Mouse (Mus musculus): ENCODE results near the gene Entpd7.

Gene Entpd7

GRCm38 (mm10) chr19:43689419-43690246 lies at the start of gene Entpd7:
Entpd7 (plus strand) TSS chr19:43689672.
- peak; percentile 96 for DNase-seq

GRCm38 (mm10) chr19:43641833-43642232 lies 47.6 kb upstream of the Entpd7 start:
- DNase-seq: no peak

GRCm38 (mm10) chr19:43642843-43643242 lies 46.6 kb upstream of the Entpd7 start:
- no peak for DNase-seq

GRCm38 (mm10) chr19:43645508-43645907 lies 44.0 kb upstream of the Entpd7 start:
- DNase-seq: no peak

GRCm38 (mm10) chr19:43646852-43647251 lies 42.6 kb upstream of the Entpd7 start:
- no peak for DNase-seq

GRCm38 (mm10) chr19:43647261-43647660 lies 42.2 kb upstream of the Entpd7 start:
- DNase-seq: no peak

- no peak for DNase-seq
Observed at GRCm38 (mm10) chr19:43648343-43648742, 41.1 kb upstream of the Entpd7 start.

GRCm38 (mm10) chr19:43651241-43651785 lies 38.2 kb upstream of the Entpd7 start:
- no peak for DNase-seq

GRCm38 (mm10) chr19:43655735-43656492 lies 33.6 kb upstream of the Entpd7 start:
- peak; percentile 86 for DNase-seq

- no peak for DNase-seq
Observed at GRCm38 (mm10) chr19:43659632-43660031, 29.8 kb upstream of the Entpd7 start.

GRCm38 (mm10) chr19:43660774-43661173 lies 28.7 kb upstream of the Entpd7 start:
- no peak for DNase-seq

GRCm38 (mm10) chr19:43662176-43662967 lies 27.1 kb upstream of the Entpd7 start:
- DNase-seq: peak; percentile 20

GRCm38 (mm10) chr19:43663471-43663870 lies 26.0 kb upstream of the Entpd7 start:
- no peak for DNase-seq

- DNase-seq: peak; percentile 46
Observed at GRCm38 (mm10) chr19:43665441-43666048, 23.9 kb upstream of the Entpd7 start.

GRCm38 (mm10) chr19:43666661-43667429 lies 22.6 kb upstream of the Entpd7 start:
- no peak for DNase-seq

- DNase-seq: no peak
Observed at GRCm38 (mm10) chr19:43667430-43667809, 22.1 kb upstream of the Entpd7 start.

- DNase-seq: no peak
Observed at GRCm38 (mm10) chr19:43669136-43669759, 20.2 kb upstream of the Entpd7 start.

- DNase-seq: no peak
Observed at GRCm38 (mm10) chr19:43671054-43671453, 18.4 kb upstream of the Entpd7 start.

GRCm38 (mm10) chr19:43673513-43674315 lies 15.8 kb upstream of the Entpd7 start:
- no peak for DNase-seq

- no peak for DNase-seq
Observed at GRCm38 (mm10) chr19:43674316-43674689, 15.2 kb upstream of the Entpd7 start.

Measured in right cerebral cortex, postnatal 14 days (tissue).